ENCODE assay signal across 28 mouse cellular contexts in the genomic region with DNA sequence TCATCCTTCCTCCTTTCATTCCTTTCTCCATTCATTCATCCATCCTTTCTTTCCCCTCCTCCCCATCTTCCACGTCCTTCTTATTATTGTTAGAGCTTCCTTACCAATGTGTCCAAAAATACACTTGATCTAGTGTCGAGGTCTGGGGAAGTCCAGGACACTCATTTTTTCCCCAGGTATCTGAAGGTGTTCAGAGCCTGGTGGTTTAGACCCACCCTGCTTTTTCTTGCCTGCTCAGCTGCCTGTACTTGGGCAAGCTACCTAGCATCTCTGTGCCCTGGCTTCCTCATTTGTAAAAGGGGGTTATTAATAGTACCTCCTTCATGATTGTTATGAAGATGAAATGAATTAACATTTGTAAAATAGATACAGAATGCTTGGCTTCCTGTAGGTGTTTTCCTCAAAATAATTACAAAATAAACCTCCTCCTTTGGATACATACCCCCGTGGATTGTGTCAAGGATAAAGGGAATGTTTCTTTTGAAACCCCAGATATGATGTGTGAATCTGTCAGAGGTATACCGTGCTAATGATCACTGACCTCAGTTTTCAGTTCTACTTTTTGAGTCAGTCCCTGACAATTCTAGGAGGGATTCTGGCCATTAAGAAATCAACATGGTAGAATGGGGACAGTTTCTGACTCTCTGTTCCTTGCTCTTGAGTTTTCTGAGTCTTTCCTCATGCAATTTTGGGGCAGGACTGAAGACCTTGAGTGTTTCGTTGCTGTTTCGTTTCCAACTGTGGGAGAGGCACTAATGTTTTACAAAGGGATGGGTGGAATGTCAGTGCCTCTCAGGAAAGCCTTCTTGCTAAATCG.
DNase-seq lines count a peak whose midpoint lies in the region; ATAC-seq and TF ChIP-seq lines count a peak whose summit lies in the region.
"Had no signal": no experiment of that assay in that cellular context is flagged by ENCODE, and none has a peak within 500 bp of the region (broad histone marks: within the 10 kb centered on the region; RNA-seq: fewer than 3 reads in every experiment).

No protein-coding gene starts in this region.

- 0 out of 2 replicates have a peak, but pooled peaks have one; percentile 7 for ATAC-seq in granulocyte monocyte progenitor cell, adult 5-6 weeks (replicated peaks; ENCODE audit: poor library complexity, severe bottlenecking)
- ATAC-seq: forebrain, embryonic 14.5 days; intestine, postnatal 0 days; midbrain, embryonic 16.5 days had no signal

- H3K4me3 ChIP-seq in spleen, adult 2 months (ENCODE audit: extremely low read depth, insufficient read depth, insufficient read length) = no peak overlapping the region
- no peak overlapping the region for H3K4me3 ChIP-seq in small intestine, adult 2 months (ENCODE audit: low read depth, low read length)
- H3K4me3 ChIP-seq: embryonic facial prominence, embryonic 15.5 days; heart, embryonic 13.5 days; hindbrain, embryonic 13.5 days; kidney, embryonic 15.5 days; limb, embryonic 15.5 days; liver, embryonic 15.5 days; lung, embryonic 15.5 days had no signal

- H3K27me3 ChIP-seq in spleen, adult 2 months (ENCODE audit: control insufficient read depth, insufficient read depth, low read length) = no peaks in the 10 kb centered on the region
- H3K27me3 ChIP-seq in small intestine, adult 2 months (ENCODE audit: control insufficient read depth, insufficient read depth, low read length) = no peaks in the 10 kb centered on the region
- H3K27me3 ChIP-seq: embryonic facial prominence, embryonic 15.5 days; heart, embryonic 13.5 days; hindbrain, embryonic 13.5 days; kidney, embryonic 15.5 days; limb, embryonic 15.5 days; liver, embryonic 15.5 days; lung, embryonic 15.5 days had no signal

- peak overlapping the region; percentile 67 for H3K27ac ChIP-seq in spleen, adult 2 months (ENCODE audit: insufficient read depth, low read length)
- H3K27ac ChIP-seq in small intestine, adult 2 months (ENCODE audit: insufficient read depth, low read depth, low read length) = 0 out of 2 replicates have a peak overlapping the region, but pooled peaks have one; percentile 37
- H3K27ac ChIP-seq: embryonic facial prominence, embryonic 15.5 days; heart, embryonic 13.5 days; hindbrain, embryonic 13.5 days; kidney, embryonic 15.5 days; limb, embryonic 15.5 days; liver, embryonic 15.5 days; lung, embryonic 15.5 days; stomach, postnatal 0 days had no signal

- no peak for DNase-seq in spleen, adult 2 months (ENCODE audit: low read depth in 1 of 2, low spot score in 2 of 2)
- no peak for DNase-seq in spleen, adult 12 weeks (ENCODE audit: low spot score)
- DNase-seq in ES-CJ7 (ENCODE audit: low read depth, low spot score) (peak; percentile 16), liver (no peak)
- DNase-seq in heart, postnatal 14 days = no peak
- DNase-seq in cerebellum, postnatal 4 days (ENCODE audit: low spot score in 2 of 2) = no peak
- DNase-seq: adrenal gland, postnatal 14 days; cerebellum, adult 8-10 months; gastrocnemius, postnatal 10 days; heart, adult 11 months; kidney, postnatal 36 days; left cerebral cortex, postnatal 4 days; lung, postnatal 4 days; right cerebral cortex, postnatal 14 days had no signal

- no peaks in the 10 kb centered on the region for H3K36me3 ChIP-seq in spleen, adult 2 months (ENCODE audit: control insufficient read depth, insufficient read depth, low read length)
- H3K36me3 ChIP-seq in small intestine, adult 2 months (ENCODE audit: control insufficient read depth, insufficient read depth, low read length) = no peaks in the 10 kb centered on the region
- H3K36me3 ChIP-seq: embryonic facial prominence, embryonic 15.5 days; G1E; heart, embryonic 13.5 days; hindbrain, embryonic 13.5 days; kidney, embryonic 15.5 days; limb, embryonic 15.5 days; liver, embryonic 15.5 days; lung, embryonic 15.5 days had no signal

- no peak for TF ChIP-seq CTCF in spleen, adult 2 months (IDR thresholded peaks at IDR 0.05; ENCODE audit: extremely low read depth, insufficient read depth, insufficient read length, insufficient replicate concordance)
- no peak for TF ChIP-seq CTCF in small intestine, adult 2 months (IDR thresholded peaks at IDR 0.05; ENCODE audit: extremely low read depth, insufficient read length, insufficient replicate concordance, low read depth, low read length)

- H3K4me1 ChIP-seq in spleen, adult 2 months (ENCODE audit: control insufficient read depth, insufficient read depth, insufficient read length) = peaks cover 39% of the 10 kb centered on the region
- H3K4me1 ChIP-seq in small intestine, adult 2 months (ENCODE audit: control insufficient read depth, insufficient read depth, insufficient read length, low read length) = peaks cover 5% of the 10 kb centered on the region; the same call in 1 of the 2 replicates
- H3K4me1 ChIP-seq: embryonic facial prominence, embryonic 15.5 days; kidney, embryonic 15.5 days; limb, embryonic 15.5 days; liver, embryonic 15.5 days; lung, embryonic 15.5 days had no signal

- WGBS in spleen, adult 2 months = 46% methylated on average over 7 of the region's 7 CpGs
- WGBS in small intestine, adult 2 months = 67% methylated on average over 7 of the region's 7 CpGs

- no peak for TF ChIP-seq POLR2A in spleen, adult 2 months (IDR thresholded peaks at IDR 0.05; ENCODE audit: low read depth, low read length)
- TF ChIP-seq POLR2A in small intestine, adult 2 months (IDR thresholded peaks at IDR 0.05; ENCODE audit: low read depth, low read length) = no peak

- intact Hi-C loops in heart, postnatal 14 days (cut with DNase I) = no loop called here
